Mouse (Mus musculus) gastrocnemius, adult 2 months (tissue): ENCODE measurements around the gene Tfdp1. TPM values are rescaled to one million over a fixed set of nuclear protein-coding genes. Genes with fewer than 3 reads are reported as not detected.

Experiments
- DNase-seq: peaks from one replicate; pipeline ENCODE4 v3.0.0; 2022
- H3K27ac ChIP-seq: fragments of 200-600 bp; 2 replicates; pipeline ENCODE4 v1.8.1; 2022; ENCODE audit warnings: mild to moderate bottlenecking
- H3K4me3 ChIP-seq: fragments of 200-600 bp; 2 replicates; pipeline ENCODE4 v1.8.1; 2022; ENCODE audit warnings: mild to moderate bottlenecking, moderate library complexity
- CTCF ChIP-seq: fragments of 200-600 bp; IDR thresholded peaks from 2 replicates; pipeline ENCODE4 v1.8.1; 2022; ENCODE audit warnings: antibody characterized with exemption, mild to moderate bottlenecking, moderate library complexity
- intact Hi-C: fragments of 180-260 bp; cut with DNase I; formaldehyde crosslinking; loops from one replicate; pipeline ENCODE4 v1.15.1; 2025
- total RNA-seq, 2 experiments: library from RNA; stranded (reverse); gene quantifications; 2 replicates each; pipeline ENCODE4 v1.2.3; 2021

Gene Tfdp1
- total RNA-seq, 2 experiments from 2014 or later, result 56.8 to 60.3 TPM

DNA sequence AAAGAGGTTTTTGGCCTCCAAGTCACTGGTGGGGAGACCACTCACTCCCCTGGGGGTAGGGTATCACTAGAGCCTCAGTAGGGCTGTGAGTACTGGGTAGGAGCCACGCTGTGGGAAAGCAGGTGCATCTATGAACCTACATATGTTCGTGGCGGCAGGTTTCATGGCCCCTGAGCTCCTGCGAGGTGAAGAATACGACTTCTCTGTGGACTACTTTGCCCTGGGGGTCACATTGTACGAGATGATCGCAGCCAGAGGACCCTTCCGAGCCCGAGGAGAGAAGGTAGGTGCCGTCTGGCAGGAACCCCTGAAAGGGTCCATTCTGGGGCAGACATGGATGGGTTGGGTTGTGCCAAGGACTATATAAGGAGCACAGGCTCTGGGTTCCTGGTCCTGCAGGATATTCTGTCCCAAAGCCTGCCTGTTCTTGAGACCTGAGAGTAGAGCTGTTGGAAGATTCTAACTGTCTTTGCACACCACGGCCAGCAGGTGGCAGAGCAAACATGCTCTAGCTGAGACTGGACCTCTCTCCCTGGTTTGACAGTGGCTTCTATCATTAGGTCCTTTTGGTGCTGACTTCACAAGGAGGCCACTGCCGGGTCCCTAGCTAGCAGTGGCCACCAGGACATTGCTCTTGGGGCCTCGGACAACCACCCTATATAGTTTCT is 74.5 kb downstream of the Tfdp1 start:
- TF ChIP-seq CTCF, result peak; percentile 80
- DNase-seq, result peak; percentile 71
- peak overlapping the region; percentile 28; the same call in 1 of the 2 replicates for H3K27ac ChIP-seq
- no peak overlapping the region for H3K4me3 ChIP-seq
- intact Hi-C loops, result loop anchor here (1.0 to 2.0 kb wide), 3 partner anchors 49 to 340 kb away; no protein-coding TSS in a partner anchor

DNA sequence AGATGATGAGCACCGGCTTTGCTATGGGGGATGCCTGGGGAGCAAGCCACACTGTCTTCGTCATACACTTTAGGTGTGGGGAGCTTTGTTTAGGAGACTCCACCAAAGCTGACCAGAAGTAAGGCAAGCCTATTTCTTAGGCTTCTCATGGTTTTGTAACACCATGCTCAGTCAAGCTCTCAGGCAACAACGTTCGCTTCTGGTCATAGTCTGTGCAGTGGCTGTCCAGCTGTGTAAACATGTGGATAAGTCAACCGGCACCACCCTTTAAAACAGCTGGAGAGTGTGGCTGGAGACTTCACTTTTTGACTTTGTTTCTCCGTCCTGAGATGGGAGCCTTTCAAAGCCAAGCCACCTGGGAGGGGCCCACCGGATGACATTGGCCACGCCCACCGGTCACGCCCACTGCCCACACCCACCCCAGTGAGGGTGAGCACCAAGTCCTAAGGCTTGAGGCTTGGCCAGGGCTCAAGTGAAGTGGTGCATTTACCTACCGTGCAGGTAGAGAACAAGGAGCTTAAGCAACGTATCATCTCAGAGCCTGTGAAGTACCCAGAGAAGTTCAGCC is 75.4 kb downstream of the Tfdp1 start:
- no peak for TF ChIP-seq CTCF
- intact Hi-C loops, result loop anchor here (1.0 to 2.0 kb wide), 2 partner anchors 134 to 339 kb away; no protein-coding TSS in a partner anchor
- peak overlapping the region; percentile 28; the same call in 1 of the 2 replicates for H3K27ac ChIP-seq
- H3K4me3 ChIP-seq, result no peak overlapping the region
- DNase-seq, result peak; percentile 54

DNA sequence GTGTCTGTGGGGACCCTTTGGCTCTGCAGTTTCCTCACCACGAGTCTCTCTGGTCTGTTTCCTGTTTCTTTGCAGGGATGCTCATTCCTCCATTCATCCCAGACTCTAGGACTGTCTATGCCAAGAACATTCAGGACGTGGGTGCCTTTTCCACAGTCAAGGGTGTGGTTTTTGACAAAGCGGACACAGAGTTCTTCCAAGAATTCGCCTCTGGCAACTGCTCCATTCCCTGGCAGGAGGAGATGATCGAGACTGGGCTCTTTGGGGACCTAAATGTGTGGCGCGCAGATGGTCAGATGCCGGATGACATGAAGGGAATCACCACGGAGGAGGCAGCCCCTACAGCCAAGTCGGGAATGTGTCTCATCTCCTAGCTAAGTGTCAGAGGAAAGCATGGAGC is 77.3 kb downstream of the Tfdp1 start:
- no peak for TF ChIP-seq CTCF
- DNase-seq, result peak; percentile 64
- no peak overlapping the region for H3K27ac ChIP-seq
- no peak overlapping the region for H3K4me3 ChIP-seq
- intact Hi-C loops, result no loop called here

DNA sequence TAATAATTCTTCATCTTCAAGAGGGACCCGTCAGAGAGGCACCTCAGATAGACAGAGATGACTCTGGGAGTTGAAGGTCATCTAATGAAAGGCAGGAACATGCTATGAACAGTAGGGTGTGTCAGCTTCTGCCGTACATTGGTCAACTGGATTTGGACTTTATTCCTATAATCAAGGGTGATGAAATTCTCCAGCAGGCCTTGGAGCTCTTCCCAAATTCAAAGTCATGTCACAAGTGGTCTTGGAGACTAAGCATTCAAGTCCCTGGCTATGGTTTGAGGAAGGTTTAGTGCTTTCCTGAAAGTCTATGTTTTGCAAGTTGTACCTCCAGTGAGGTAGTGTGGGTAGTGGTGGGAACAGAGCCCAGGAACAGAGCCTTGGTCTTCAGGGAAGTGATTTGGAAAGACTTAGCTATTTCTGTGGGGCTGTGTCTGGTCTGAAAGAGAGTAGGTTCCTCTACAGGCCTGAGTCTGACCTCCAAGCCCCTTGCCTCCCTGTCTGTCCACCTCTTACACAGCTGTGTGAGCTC is 80.6 kb downstream of the Tfdp1 start:
- no peak for DNase-seq
- Histone ChIP-seq H3K27ac (no peak overlapping the region), H3K4me3 (no peak overlapping the region)
- intact Hi-C loops, result no loop called here
- TF ChIP-seq CTCF, result no peak

DNA sequence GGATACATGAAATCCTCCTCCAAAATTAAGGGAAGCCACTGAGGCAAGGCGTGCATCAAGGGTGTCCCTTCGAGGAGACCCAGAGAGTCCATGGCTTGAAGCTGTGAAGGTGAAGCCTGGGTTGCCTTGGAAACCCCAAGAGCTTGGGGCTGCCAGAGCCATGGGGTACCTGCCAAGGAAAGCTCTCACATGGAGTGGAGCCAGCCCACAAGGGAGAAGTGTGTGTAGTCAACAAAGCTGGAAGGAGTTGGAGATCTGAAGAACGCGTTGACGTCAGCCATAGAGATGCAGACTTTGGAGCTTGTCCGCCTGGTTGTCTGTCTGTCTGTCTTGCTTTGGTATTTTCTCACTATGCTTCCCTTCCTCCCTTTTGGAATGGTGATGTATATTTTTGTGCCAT is 82.4 kb downstream of the Tfdp1 start:
- DNase-seq, result no peak
- no peak overlapping the region for H3K4me3 ChIP-seq
- H3K27ac ChIP-seq, result no peak overlapping the region
- no peak for TF ChIP-seq CTCF
- intact Hi-C loops, result no loop called here

DNA sequence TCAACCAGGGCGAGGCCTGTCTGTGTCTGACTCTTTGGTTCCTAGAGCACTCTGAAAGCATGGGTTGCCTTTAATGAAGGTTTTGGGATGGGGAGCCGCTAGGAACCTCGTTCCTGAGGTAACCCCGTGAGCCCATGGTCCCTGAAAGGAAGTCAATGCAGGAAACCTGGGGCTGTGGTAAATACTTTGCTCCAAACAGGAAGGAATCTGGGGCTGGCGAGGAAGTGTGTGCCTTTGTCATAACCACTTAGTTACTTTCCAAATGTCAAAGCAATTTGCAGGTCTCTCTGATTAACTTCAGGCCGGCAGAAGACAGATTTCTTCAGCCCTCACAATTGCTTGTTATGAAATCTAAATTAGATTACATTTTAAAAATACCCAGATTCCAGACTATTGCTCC is 88.8 kb downstream of the Tfdp1 start:
- Histone ChIP-seq H3K27ac (peak overlapping the region; percentile 90), H3K4me3 (peak overlapping the region; percentile 64)
- TF ChIP-seq CTCF, result no peak
- intact Hi-C loops, result no loop called here
- DNase-seq, result no peak

Other genes with a start within 250 kb of the Tfdp1 start
- 1 to 10 TPM; 7.4 to 7.7 TPM for gene Pcid2, start 233.3 kb upstream of the Tfdp1 start, total RNA-seq
- gene Cul4a, start 233.1 kb upstream of the Tfdp1 start, total RNA-seq, result 10 to 100 TPM; 67.6 to 68.5 TPM
- gene Lamp1, start 179.6 kb upstream of the Tfdp1 start, total RNA-seq, result 100 to 1,000 TPM; 378 to 400 TPM
- 10 to 100 TPM in 1 of 2 experiments, 1 to 10 TPM in 1; 9.7 to 20.6 TPM for gene Grtp1, start 138.1 kb upstream of the Tfdp1 start, total RNA-seq
- 100 to 1,000 TPM in 1 of 2 experiments, 10 to 100 TPM in 1; 44.7 to 101 TPM for gene Adprhl1, start 84.6 kb upstream of the Tfdp1 start, total RNA-seq
- gene Dcun1d2, start 50.6 kb upstream of the Tfdp1 start, total RNA-seq, result 10 to 100 TPM; 76.5 to 87.0 TPM
- gene Tmco3, start 50.6 kb upstream of the Tfdp1 start, total RNA-seq, result 10 to 100 TPM; 11.3 to 15.8 TPM
- not detected for gene Atp4b, start 58.1 kb downstream of the Tfdp1 start, total RNA-seq
- gene Grk1, start 66.3 kb downstream of the Tfdp1 start, total RNA-seq, result not detected
- gene Tmem255b, start 96.4 kb downstream of the Tfdp1 start, total RNA-seq, result 1 to 10 TPM; 2.6 to 3.1 TPM
- 10 to 100 TPM; 63.4 to 87.3 TPM for gene Gas6, start 155.7 kb downstream of the Tfdp1 start, total RNA-seq
- not detected for gene 1700029H14Rik, start 223.7 kb downstream of the Tfdp1 start, total RNA-seq